In genomic region chr5:136421885-136422284, GRCm38 (mm10) we compare ENCODE assay signal across 25 mouse cellular contexts.
A peak's percentile ranks its signal among the peaks of the same experiment; 100 is the strongest.
DNase-seq lines count a peak whose midpoint lies in the region; ATAC-seq and TF ChIP-seq lines count a peak whose summit lies in the region.
"Had no signal": no experiment of that assay in that cellular context is flagged by ENCODE, and none has a peak within 500 bp of the region (broad histone marks: within the 10 kb centered on the region; RNA-seq: fewer than 3 reads in every experiment).

No protein-coding gene starts in this region.

- H3K36me3 ChIP-seq in intestine, embryonic 15.5 days: no peaks in the 10 kb centered on the region
- H3K36me3 ChIP-seq in intestine, postnatal 0 days (ENCODE audit: control insufficient read depth, insufficient read depth): no peaks in the 10 kb centered on the region
- peaks cover 13 to 29% of the 10 kb centered on the region in 2 experiments; a peak in 3 of 4 replicates for H3K36me3 ChIP-seq in MEL (ENCODE audit: control insufficient read depth in 1 of 2, insufficient read depth in 2 of 2, low read length in 2 of 2)
- no peaks in the 10 kb centered on the region for H3K36me3 ChIP-seq in myocyte (ENCODE audit: control insufficient read depth, insufficient read depth)
- H3K36me3 ChIP-seq in embryonic facial prominence, embryonic 10.5 days (replicated peaks): peaks cover 3% of the 10 kb centered on the region; the same call in 1 of the 2 replicates
- H3K36me3 ChIP-seq: heart, embryonic 15.5 days; kidney, embryonic 15.5 days; limb, embryonic 13.5 days; liver, embryonic 12.5 days; neural tube, embryonic 12.5 days had no signal

- H3K4me2 ChIP-seq in intestine, embryonic 15.5 days (replicated peaks): no peak overlapping the region
- H3K4me2 ChIP-seq in intestine, postnatal 0 days (replicated peaks; ENCODE audit: low read depth): no peak overlapping the region
- H3K4me2 ChIP-seq in myocyte (ENCODE audit: low read depth): peak overlapping the region; percentile 39
- H3K4me2 ChIP-seq: heart, embryonic 15.5 days; kidney, embryonic 15.5 days; limb, embryonic 13.5 days; liver, embryonic 12.5 days; neural tube, embryonic 12.5 days had no signal

- TF ChIP-seq RAD21 in MEL (IDR thresholded peaks at IDR 0.05; ENCODE audit: low read depth, low read length): no peak

- H3ac ChIP-seq in myocyte (ENCODE audit: control insufficient read depth, insufficient read length): no peak overlapping the region

- no peak overlapping the region for H3K4me3 ChIP-seq in intestine, embryonic 15.5 days (replicated peaks)
- no peak overlapping the region for H3K4me3 ChIP-seq in intestine, postnatal 0 days (ENCODE audit: low read depth, low read length)
- no peak overlapping the region for H3K4me3 ChIP-seq in MEL (ENCODE audit: control insufficient read depth in 1 of 2, insufficient read depth in 1 of 2, low read depth in 2 of 2, low read length in 2 of 2)
- H3K4me3 ChIP-seq in myocyte: no peak overlapping the region
- H3K4me3 ChIP-seq in embryonic facial prominence, embryonic 10.5 days: no peak overlapping the region
- H3K4me3 ChIP-seq: forebrain, embryonic 10.5 days; heart, embryonic 15.5 days; kidney, embryonic 15.5 days; limb, embryonic 13.5 days; liver, embryonic 12.5 days; megakaryocyte, embryonic 14.5 days; neural tube, embryonic 12.5 days had no signal

- DNase-seq in MEL (ENCODE audit: low read depth, low spot score): peak; percentile 43
- peak; percentile 11 for DNase-seq in adrenal gland, postnatal 25 days
- no peak for DNase-seq in frontal cortex, postnatal 10 days (ENCODE audit: low spot score in 2 of 2)
- no peak for DNase-seq in embryonic facial prominence, embryonic 10.5 days (ENCODE audit: low spot score)
- DNase-seq in left cerebral cortex, adult 9 months (ENCODE audit: low spot score in 2 of 2): no peak
- DNase-seq: cerebellum, postnatal 10 days; forebrain, postnatal 0 days; kidney, adult 11 months; kidney, postnatal 4 days; lung, postnatal 14 days; midbrain, embryonic 14.5 days; right cerebral cortex, postnatal 14 days; spleen, adult 18-20 months; thymus, postnatal 25 days had no signal

- TF ChIP-seq CTCF in intestine, postnatal 0 days (IDR thresholded peaks at IDR 0.05; ENCODE audit: low read depth): no peak
- TF ChIP-seq CTCF in MEL (IDR thresholded peaks at IDR 0.05 in 2 of 3, conservative IDR thresholded peaks at IDR 0.05 in 1 of 3; ENCODE audit: control insufficient read depth in 1 of 3, insufficient read depth in 1 of 3, low read depth in 2 of 3, low read length in 3 of 3, poor library complexity in 1 of 3, severe bottlenecking in 1 of 3): no peak

- peaks cover 7% of the 10 kb centered on the region for H3K79me2 ChIP-seq in MEL (ENCODE audit: control insufficient read depth, insufficient read depth, low read length, poor library complexity)
- H3K79me2 ChIP-seq in myocyte (ENCODE audit: control insufficient read depth, insufficient read depth): peaks cover 19% of the 10 kb centered on the region

- 49% methylated on average over 3 of the region's 3 CpGs for WGBS in intestine, embryonic 15.5 days
- 49% methylated on average over 3 of the region's 3 CpGs for WGBS in intestine, postnatal 0 days
- WGBS in embryonic facial prominence, embryonic 10.5 days: 89% methylated on average over 3 of the region's 3 CpGs

- peaks cover 5% of the 10 kb centered on the region for H3K4me1 ChIP-seq in intestine, embryonic 15.5 days (replicated peaks)
- no peaks in the 10 kb centered on the region for H3K4me1 ChIP-seq in intestine, postnatal 0 days (replicated peaks; ENCODE audit: control insufficient read depth, insufficient read depth, low read length)
- H3K4me1 ChIP-seq in MEL (ENCODE audit: control insufficient read depth in 1 of 2, insufficient read depth in 2 of 2, low read length in 2 of 2): peaks cover 24 to 32% of the 10 kb centered on the region in 2 experiments
- H3K4me1 ChIP-seq in embryonic facial prominence, embryonic 10.5 days: peaks cover 6% of the 10 kb centered on the region

- TF ChIP-seq POLR2A in MEL (IDR thresholded peaks at IDR 0.05; ENCODE audit: control insufficient read depth in 1 of 2, insufficient read depth in 1 of 2, low read depth in 1 of 2, low read length in 2 of 2, poor library complexity in 1 of 2) (no peak), myocyte (IDR thresholded peaks at IDR 0.05; ENCODE audit: insufficient read length, low read depth) (no peak)

- H3K27me3 ChIP-seq in intestine, embryonic 15.5 days (replicated peaks): no peaks in the 10 kb centered on the region
- H3K27me3 ChIP-seq in intestine, postnatal 0 days (replicated peaks; ENCODE audit: control insufficient read depth, insufficient read depth, low read length): no peaks in the 10 kb centered on the region
- no peaks in the 10 kb centered on the region for H3K27me3 ChIP-seq in MEL (ENCODE audit: control insufficient read depth in 1 of 2, insufficient read depth in 2 of 2, low read length in 2 of 2)
- H3K27me3 ChIP-seq in myocyte (ENCODE audit: control insufficient read depth, insufficient read depth, insufficient read length): no peaks in the 10 kb centered on the region
- no peaks in the 10 kb centered on the region for H3K27me3 ChIP-seq in embryonic facial prominence, embryonic 10.5 days (replicated peaks; ENCODE audit: low read depth, poor library complexity, severe bottlenecking)
- H3K27me3 ChIP-seq: heart, embryonic 15.5 days; kidney, embryonic 15.5 days; liver, embryonic 12.5 days; megakaryocyte, embryonic 14.5 days; neural tube, embryonic 12.5 days had no signal

- TF ChIP-seq EP300 in MEL (IDR thresholded peaks at IDR 0.05; ENCODE audit: low read depth in 1 of 2, low read length in 2 of 2): no peak

- no peak overlapping the region for H3K27ac ChIP-seq in intestine, embryonic 15.5 days
- no peak overlapping the region for H3K27ac ChIP-seq in intestine, postnatal 0 days (ENCODE audit: low read depth, low read length)
- no peak overlapping the region; the same call in 1 of the 2 replicates for H3K27ac ChIP-seq in MEL (ENCODE audit: control insufficient read depth, low read depth, low read length)
- H3K27ac ChIP-seq in embryonic facial prominence, embryonic 10.5 days (replicated peaks): no peak overlapping the region
- H3K27ac ChIP-seq: forebrain, embryonic 10.5 days; heart, embryonic 15.5 days; kidney, embryonic 15.5 days; limb, embryonic 13.5 days; liver, embryonic 12.5 days; neural tube, embryonic 12.5 days had no signal

- no peaks in the 10 kb centered on the region for H3K9me3 ChIP-seq in intestine, embryonic 15.5 days
- H3K9me3 ChIP-seq in intestine, postnatal 0 days (ENCODE audit: control insufficient read depth): no peaks in the 10 kb centered on the region
- no peaks in the 10 kb centered on the region for H3K9me3 ChIP-seq in MEL (replicated peaks; ENCODE audit: insufficient read depth, low read length)
- no peaks in the 10 kb centered on the region for H3K9me3 ChIP-seq in embryonic facial prominence, embryonic 10.5 days
- H3K9me3 ChIP-seq: forebrain, embryonic 10.5 days; heart, embryonic 15.5 days; kidney, embryonic 15.5 days; limb, embryonic 13.5 days; liver, embryonic 12.5 days; megakaryocyte, embryonic 14.5 days; neural tube, embryonic 12.5 days had no signal

- H3K9ac ChIP-seq in intestine, embryonic 15.5 days: no peak overlapping the region
- no peak overlapping the region for H3K9ac ChIP-seq in intestine, postnatal 0 days (ENCODE audit: low read depth, low read length)
- H3K9ac ChIP-seq in MEL (ENCODE audit: control insufficient read depth, low read depth, low read length, poor library complexity, severe bottlenecking): no peak overlapping the region
- H3K9ac ChIP-seq: forebrain, postnatal 0 days; heart, embryonic 15.5 days; kidney, embryonic 15.5 days; limb, embryonic 13.5 days; liver, embryonic 12.5 days; neural tube, embryonic 12.5 days had no signal

- 0 out of 2 replicates have a peak, but pooled peaks have one; percentile 41 for ATAC-seq in intestine, embryonic 15.5 days
- ATAC-seq in intestine, postnatal 0 days: no peak
- ATAC-seq: forebrain, postnatal 0 days; hindbrain, embryonic 16.5 days had no signal

TF ChIP-seq in MEL, 35 proteins besides CTCF, POLR2A, EP300 and RAD21:
- TF ChIP-seq GATA1 (IDR thresholded peaks at IDR 0.05; ENCODE audit: low read depth, low read length): no peak
- peak; percentile 22; the same call in 1 of the 2 replicates for TF ChIP-seq SIN3A (IDR thresholded peaks at IDR 0.05; ENCODE audit: low read length)

TF ChIP-seq in myocyte, 11 proteins besides CTCF, POLR2A, EP300 and RAD21:
- peak in 1 of 3 experiments; percentile 44 for TF ChIP-seq MYOD1 (IDR thresholded peaks at IDR 0.05; ENCODE audit: control insufficient read depth in 1 of 3, insufficient read length in 2 of 3, low read depth in 2 of 3)
- TF ChIP-seq MYOG (IDR thresholded peaks at IDR 0.05; ENCODE audit: control insufficient read depth in 1 of 3, insufficient read depth in 1 of 3, insufficient read length in 2 of 3, low read depth in 2 of 3): no peak
- no peak for TF ChIP-seq TCF12 (IDR thresholded peaks at IDR 0.05; ENCODE audit: insufficient read depth, poor library complexity, severe bottlenecking)

Comparison
In these comparisons a context has a peak if more than half of its experiments do, and no peak if none do; other contexts are left out.
1. DNase-seq: peak in MEL (single experiment) and adrenal gland, postnatal 25 days (single experiment); none in frontal cortex, postnatal 10 days (0 of 2), embryonic facial prominence, embryonic 10.5 days (single experiment) and left cerebral cortex, adult 9 months (0 of 2).